Mouse (Mus musculus) E14TG2a.4 (cell line): ENCODE measurements around the gene Slc30a9.

ENCODE experiments used
- CTCF ChIP-seq: conservative IDR thresholded peaks from 2 replicates; pipeline ENCODE4 v1.5.1; 2014; ENCODE audit warnings: low read length
- POU5F1 ChIP-seq: IDR thresholded peaks from 2 replicates; pipeline ENCODE4 v1.6.1; 2014; ENCODE audit warnings: low read length, borderline replicate concordance

DNA sequence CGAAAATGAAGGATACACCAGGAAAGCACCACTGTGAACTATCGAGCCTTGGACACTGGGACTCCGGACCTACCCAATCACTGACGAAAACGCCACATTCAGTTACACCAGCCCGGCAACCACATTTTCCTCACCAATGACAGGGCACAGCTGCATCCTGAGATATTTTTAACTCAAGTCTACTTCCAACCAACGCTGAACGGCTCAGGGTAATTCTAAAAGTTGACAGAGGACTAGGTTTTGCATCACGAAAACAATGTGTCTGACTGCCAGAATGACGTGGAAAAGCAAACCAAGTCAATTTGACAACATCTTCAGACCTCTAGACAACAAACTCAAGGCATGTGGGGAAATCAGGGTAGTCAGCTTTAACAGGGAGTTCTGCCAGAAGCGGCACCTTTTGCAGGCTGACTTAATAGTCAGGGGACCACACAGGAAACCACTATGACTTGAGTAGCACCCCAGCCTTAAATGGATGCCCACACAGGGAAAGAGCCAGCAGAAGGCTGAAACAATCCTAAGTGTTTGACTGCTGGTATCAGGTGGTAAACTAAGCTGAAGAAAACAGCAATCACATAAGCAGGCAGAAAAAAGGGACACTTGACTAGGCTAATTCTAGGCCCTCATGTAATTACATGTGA is 88.6 kb downstream of the Slc30a9 start:
- TF ChIP-seq CTCF (no peak), POU5F1 (no peak)
